Mouse (Mus musculus): ENCODE results near the gene Gm12184.

Gene Gm12184

DNA sequence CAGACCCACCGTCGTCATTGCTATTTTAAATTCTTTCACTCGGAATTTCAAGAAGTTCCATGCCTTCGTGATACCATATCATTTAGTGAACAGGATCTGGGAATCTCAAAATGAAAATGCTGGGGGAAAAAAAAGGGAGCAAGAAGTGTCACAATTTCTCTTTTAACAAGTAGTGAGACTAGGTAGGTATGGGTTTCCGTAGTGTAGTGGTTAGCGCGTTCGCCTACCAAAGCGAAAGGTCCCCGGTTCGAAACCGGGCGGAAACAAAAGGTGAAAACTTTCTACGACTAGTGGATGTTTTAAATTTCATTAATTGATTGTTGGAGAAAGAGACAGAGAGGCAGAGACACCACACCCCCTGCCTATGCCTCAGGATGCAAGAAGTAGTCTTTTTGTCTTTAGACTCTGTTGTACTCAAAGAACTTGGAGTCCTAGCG, 2.9 kb downstream of the Gm12184 start:
- in situ Hi-C loops (cut with MboI, MseI): loop anchor here (25.0 kb wide), 1 partner anchor 889 kb away; the partner anchor contains the start of gene Cnot6

DNA sequence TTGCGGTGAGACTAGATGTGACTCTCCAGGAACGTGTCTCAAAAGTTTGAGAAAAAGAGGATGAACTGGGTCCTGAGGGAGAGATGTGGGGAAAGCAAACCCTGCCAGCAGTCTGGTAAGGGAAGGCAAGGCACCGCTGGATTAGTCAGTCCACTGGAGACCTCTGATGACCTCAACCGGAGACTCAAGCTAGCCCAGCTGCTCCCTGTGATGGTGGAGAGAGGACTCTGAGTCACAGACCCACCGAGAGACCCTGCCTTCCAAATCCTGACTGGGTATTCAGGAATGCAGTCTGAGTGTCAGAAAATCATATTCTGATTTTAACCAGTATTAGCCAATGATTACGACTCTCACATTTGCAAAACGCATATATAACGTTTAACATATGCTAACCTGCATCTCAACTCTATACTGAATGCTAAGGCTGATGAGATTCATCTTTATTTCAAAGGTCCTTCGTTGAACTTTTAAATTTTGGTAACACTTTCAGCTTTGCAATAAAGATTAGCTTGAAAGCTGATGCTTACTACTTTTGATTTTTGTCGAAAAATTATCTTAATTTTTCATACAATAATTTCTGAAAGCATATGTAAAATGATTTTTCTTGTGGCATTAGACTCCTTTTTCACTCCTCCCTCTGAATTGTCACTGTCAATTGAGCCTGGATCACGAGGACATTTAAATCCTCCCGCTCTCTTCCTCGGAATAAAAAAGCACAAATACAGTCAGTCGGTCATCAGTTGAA, 3.5 kb downstream of the Gm12184 start:
- in situ Hi-C loops (cut with MboI, MseI): loop anchor here (25.0 kb wide), 1 partner anchor 889 kb away; the partner anchor contains the start of gene Cnot6

DNA sequence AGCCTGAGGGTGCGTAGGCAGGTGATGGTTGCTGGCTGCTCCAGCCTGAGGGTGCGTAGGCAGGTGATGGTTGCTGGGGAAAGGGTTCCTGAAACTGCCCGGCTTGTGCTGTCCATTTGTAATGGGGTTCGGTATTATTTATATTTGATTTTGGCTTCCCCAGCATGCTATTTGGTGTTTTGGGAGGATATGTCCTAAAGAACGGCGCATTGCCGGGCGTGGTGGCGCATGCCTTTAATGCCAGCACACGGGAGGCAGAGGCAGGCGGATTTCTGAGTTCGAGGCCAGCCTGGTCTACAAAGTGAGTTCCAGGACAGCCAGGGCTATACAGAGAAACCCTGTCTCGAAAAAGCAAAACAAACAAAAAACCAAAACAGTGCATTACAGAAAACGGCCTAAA, 5.2 kb downstream of the Gm12184 start:
- in situ Hi-C loops (cut with MboI, MseI): loop anchor here (25.0 kb wide), 1 partner anchor 891 kb away; the partner anchor contains the start of gene Cnot6

DNA sequence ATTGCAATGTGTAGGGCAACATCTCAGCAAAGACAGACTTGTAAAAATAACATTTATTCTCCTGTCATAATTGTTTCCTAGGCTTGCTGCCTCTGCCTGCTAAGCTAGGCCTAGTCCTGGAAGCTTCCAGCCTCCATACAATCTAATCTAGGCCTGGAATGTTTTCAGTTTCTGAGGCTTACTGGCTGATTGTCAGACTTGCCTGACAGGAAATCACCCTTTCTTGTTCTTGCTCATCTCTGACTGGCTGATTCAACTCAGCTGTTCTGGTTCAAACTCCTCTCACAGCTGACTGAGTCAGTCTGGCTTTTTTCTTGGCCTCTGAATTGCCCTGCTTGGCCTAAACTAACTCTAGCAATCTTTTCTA, 6.2 kb downstream of the Gm12184 start:
- in situ Hi-C loops (cut with MboI, MseI): loop anchor here (25.0 kb wide), 1 partner anchor 892 kb away; the partner anchor contains the start of gene Cnot6

DNA sequence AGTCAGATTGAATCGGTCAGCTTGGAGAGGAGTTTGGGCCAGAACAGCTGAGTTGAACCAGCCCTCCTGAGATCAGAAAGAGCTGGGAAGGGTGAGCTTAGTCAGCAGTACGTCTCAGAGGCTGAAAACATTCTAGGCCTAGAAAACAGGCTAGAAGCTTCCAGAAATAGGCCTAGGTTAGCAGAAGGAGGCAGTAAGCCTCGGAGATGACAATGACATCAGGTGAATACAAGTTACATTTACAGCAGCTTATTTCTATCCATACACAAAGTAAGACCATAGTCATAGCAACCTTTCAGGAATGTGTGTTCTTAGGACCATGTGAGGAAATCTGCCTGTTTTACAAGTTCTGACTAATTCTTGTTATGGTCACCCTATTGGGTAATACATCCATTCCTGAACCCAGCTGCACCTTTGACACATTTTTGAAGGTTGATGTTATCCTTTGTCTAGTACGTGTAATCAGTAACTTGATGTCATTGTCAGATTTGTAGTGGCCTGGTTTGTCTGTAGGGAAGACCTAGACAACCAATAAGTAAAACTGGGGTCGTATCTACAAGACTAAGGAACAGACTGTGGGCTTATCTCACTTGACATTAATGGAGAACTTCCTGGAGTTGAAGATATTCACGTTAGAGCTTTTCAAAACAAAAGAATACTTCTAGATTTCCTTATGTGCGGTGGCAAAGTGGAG, 6.7 kb downstream of the Gm12184 start:
- in situ Hi-C loops (cut with MboI, MseI): loop anchor here (5.0 to 25.0 kb wide), 3 partner anchors 38 to 1485 kb away; partner anchors contain the start of gene Cnot6

DNA sequence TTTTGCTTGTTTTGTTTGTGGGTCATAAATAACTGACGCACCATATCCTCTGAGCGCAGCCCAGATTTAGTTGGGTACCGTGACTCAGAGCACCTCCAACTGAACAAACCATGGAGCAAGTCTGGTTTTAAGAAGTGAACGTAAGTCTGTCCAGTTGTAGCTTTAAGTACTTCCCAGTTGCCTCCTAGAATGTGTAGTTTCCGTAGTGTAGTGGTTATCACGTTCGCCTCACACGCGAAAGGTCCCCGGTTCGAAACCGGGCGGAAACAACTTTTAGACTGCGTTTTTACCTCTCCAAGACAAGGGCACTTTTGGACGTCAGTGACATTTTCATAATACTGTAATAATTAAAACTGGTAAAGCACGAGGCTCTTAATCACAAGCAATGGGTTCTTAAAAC, 8.1 kb downstream of the Gm12184 start:
- in situ Hi-C loops (cut with MboI, MseI): loop anchor here (5.0 to 25.0 kb wide), 3 partner anchors 39 to 1486 kb away; partner anchors contain the start of gene Cnot6

DNA sequence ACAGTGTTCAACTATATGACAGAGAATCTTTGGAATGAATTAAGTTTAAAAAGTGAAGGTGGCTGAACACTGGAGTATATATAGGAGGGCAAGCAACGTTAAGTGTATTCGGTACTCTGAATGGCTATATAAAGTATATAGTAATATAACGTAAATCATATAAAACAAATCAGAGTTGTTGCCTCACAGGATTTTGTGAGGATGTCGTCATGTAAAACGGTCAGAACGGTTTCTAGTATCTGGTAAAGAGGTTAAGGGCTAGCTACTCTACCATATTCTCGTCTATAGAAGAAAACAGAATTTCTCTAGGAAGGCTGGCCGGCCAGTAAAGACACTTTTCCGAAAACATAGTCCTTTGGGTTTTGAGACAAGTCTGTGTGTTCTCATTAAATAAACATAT, 8.7 kb downstream of the Gm12184 start:
- in situ Hi-C loops (cut with MboI, MseI): loop anchor here (5.0 to 25.0 kb wide), 3 partner anchors 40 to 1487 kb away; partner anchors contain the start of gene Cnot6

DNA sequence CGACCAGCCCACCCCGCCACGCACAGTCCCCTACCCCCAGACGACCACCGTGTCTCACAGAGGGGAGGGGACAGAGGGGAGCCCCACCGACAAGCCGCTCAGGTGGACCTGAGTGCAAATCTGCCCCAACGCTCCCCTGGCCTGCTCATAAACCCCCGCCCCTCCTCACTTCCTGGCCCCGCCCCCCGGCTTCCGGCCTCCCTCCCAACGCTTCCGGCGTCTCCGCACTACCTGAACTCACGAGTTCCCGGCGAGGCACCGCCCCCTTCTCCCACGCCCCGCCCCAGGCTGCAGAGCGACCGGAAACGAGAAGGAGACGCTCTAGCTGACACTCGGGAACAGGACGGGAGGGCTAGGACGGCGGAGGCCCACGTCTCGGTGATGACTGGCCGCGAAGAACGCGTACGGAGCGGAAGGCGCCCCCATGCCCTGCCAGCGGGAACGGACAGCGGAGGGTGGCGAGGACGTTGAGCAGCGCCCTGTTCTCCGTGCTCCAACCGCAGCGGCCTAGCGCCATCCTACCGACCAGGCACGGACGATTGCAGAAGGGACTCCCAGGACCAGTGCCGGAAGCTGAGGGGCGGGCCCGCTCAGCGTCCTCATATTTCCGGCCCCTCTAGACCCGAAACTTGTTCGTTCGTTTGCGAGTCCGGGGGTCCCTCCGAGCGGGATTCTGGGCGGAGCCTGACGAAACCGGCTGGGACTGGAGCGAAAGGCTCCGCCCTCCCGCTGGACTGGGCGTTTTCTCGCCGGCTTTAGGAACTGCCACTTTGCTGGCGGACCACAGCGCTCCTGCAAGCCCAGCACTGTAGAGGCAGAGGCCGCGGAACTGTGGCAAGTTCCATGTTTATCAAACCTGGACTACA, 9.4 kb downstream of the Gm12184 start, which contains the start of gene Trim41:
Gene Trim41, minus strand, starts transcription at position 554 of the 866 bp plus-strand sequence.
- in situ Hi-C loops (cut with MboI, MseI): loop anchor here (5.0 to 25.0 kb wide), 3 partner anchors 40 to 1488 kb away; partner anchors contain the start of gene Cnot6

DNA sequence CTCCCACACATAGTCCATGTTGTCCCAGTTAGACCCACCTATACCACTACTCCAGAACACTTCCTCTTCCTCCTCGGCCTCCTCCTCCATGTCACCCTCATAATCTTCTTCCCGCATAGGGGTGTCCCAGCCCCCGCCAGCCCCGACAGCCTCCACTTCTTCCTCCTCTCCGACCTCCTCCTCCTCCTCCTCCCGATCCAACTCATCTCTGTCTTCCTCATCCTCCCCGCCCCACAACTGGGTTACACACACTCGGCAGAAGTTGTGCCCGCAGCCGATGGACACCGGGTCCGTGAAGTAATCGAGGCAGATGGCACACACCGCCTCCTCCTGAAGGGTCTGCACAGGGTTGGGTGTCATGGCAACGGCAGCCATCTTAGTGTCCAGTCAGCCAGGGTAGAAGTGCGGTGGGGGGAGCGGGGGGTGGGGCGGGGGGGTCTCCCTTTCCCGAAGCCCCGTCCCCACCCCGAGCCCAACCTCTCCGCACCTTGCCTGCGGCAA, 10.1 kb downstream of the Gm12184 start:
- in situ Hi-C loops (cut with MboI, MseI): loop anchor here (5.0 to 25.0 kb wide), 3 partner anchors 41 to 1488 kb away; partner anchors contain the start of gene Cnot6

DNA sequence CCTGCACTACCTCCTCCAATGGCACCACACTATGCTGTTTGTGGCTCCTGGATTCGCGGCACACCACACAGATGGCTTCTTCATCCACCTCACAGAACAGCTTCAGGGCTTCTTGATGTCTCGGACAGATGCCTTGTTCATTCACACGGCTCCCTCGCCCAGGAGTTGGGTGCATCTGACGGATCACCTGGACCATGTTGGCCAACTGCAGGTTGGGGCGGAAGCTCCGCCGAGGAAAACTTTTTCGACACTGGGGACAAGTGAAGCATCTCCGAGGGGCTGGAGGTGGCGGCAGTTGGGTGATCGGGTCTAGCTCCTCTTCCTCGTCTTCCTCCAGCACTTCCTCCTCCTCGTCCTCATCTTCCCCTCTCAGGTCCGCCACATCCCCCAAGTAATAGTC, 10.6 kb downstream of the Gm12184 start:
- in situ Hi-C loops (cut with MboI, MseI): loop anchor here (5.0 to 25.0 kb wide), 3 partner anchors 41 to 1489 kb away; partner anchors contain the start of gene Cnot6

DNA sequence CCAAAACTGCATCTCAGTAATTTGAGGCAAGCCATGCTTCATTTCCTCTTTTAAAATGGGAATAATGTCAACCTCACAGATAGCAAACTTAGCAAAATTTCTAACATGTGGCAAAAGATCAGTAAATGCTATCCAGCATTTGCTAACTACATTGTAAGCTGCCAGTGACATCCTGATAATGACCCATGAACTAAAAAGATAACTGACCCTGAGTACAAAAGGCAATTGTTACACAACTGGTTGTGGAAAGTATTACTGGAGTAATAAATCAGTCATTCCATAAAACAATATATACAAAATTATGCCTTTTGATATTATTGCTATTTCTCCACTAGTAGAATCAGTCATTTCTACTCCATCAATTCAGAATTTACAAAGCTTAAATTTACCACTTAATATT, 12.7 kb downstream of the Gm12184 start:
- in situ Hi-C loops (cut with MboI, MseI): loop anchor here (10.0 to 25.0 kb wide), 2 partner anchors 899 to 1491 kb away; partner anchors contain the start of gene Cnot6

DNA sequence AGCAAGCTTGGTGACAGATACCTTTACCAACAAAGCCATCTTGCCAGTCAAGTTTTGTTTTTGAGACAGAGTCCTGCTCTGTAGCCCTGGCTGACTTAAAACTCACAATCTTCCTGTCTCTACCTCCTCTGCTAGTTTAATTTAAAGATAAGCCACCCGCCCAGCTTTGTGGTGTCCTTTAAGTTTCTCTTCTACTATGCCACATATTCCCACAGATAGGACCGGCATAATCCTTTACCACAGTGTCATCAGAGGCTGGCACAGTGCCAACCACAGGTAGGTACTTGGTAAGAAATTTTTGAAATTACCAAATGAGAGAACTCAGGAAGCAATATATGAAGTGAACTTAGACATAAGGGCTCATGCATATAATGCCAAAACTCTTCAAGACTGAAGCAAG, 16.3 kb downstream of the Gm12184 start:
- in situ Hi-C loops (cut with MboI, MseI): loop anchor here (10.0 to 25.0 kb wide), 2 partner anchors 902 to 1495 kb away; partner anchors contain the start of gene Cnot6

DNA sequence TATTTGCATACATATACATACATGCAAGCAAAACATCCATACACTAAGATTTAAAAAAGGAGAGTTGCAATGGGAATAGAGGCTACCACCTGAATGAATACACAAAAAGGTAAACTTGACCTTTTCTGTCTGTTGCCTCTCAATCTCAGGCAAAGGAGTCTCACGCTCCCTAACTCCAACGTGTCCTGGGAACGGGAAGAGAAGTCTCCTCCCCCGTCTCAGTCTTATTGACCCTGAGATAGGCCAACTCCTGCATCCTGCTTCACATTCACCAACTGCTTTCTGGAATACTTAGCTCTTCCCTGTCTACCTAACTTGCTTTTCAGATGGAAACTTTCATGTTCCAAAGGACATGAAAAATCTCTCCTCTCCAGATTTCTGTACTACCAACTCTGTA, 17.0 kb downstream of the Gm12184 start:
- in situ Hi-C loops (cut with MboI, MseI): loop anchor here (25.0 kb wide), 1 partner anchor 903 kb away; the partner anchor contains the start of gene Cnot6

DNA sequence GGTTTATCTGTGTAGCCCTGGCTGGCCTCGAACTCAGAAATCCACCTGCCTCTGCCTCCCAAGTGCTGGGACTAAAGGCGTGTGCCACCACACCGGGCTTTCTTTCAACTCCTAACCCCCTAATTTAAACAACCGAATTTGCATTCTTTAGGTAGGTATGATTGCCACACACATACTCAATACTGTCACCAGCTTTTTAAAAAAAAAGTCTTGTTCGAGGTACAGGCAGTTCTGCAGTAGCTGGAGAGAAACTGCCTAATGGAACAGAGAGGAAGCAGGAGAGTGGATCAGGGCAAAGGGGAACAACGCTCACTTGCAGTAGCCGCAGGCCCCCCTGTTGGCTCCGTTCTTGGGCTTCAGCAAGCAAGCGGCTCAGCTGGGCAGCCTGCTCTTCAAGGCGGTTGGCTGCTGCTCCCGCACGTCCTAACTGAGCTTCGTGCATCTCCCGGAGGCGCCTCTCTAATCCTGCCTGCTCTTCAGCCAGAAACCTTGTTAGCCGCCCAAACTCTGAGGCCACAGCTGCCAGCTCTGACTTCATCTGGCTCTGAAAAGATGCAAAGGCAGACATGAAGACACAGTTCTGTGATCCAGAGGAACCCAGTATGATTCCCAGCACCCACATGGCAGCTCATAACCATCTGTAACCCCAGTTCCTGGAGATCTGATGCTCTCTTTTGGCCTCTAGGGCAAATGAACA, 17.6 kb downstream of the Gm12184 start:
- in situ Hi-C loops (cut with MboI, MseI): loop anchor here (25.0 kb wide), 1 partner anchor 903 kb away; the partner anchor contains the start of gene Cnot6

DNA sequence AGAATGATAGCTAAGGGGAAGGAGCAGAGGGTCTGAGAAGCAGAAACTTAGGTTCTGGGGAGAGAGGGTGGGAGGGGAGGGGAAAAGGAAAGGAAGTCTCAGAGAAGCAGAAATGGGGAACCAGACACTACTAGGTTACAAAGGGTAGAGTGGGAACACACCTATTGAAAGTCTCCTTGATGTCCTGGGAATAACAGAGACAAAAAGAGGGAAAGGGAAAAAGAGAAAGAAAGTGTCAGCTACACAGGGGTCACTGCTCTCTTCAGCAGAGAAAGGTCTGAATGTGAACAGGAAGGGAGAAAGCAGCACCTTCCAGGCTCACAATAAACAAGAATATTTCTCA, 18.2 kb downstream of the Gm12184 start:
- in situ Hi-C loops (cut with MboI, MseI): loop anchor here (25.0 kb wide), 1 partner anchor 904 kb away; the partner anchor contains the start of gene Cnot6

DNA sequence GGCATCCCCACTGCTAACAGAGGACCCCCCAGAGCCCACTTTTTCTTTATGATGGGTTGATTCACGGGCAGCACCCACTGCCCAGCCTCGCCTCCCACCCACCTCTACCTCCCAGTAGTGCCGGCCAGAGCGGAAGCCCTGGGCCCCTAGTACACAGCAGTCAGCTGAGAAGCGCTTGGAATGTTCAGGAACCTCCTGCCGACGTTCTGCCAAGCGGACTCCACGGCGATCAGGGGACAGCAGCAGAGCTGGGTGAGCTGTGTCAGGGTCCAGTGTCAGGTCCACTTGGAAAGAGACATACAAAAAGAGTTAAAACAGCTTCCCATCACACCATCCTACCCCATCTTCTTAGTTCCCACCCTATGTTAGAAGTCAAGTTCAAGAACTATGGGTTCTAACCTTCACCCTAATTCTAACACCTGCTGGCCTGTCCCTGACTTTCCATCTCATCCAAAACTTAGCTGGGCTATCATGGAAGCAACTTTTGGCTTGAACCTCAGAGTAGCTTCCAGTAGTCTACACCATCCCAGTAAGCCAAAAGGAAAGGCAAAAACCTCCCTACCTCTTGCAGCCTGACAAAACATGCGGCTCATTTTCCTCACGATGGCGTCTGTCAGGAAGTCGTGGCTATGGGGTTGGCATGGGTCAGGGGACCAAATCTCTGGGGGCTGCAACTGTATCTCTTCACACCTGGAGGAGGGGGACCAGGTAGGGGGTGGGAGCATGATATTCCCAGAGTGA, 18.7 kb downstream of the Gm12184 start:
- in situ Hi-C loops (cut with MboI, MseI): loop anchor here (25.0 kb wide), 1 partner anchor 905 kb away; the partner anchor contains the start of gene Cnot6

DNA sequence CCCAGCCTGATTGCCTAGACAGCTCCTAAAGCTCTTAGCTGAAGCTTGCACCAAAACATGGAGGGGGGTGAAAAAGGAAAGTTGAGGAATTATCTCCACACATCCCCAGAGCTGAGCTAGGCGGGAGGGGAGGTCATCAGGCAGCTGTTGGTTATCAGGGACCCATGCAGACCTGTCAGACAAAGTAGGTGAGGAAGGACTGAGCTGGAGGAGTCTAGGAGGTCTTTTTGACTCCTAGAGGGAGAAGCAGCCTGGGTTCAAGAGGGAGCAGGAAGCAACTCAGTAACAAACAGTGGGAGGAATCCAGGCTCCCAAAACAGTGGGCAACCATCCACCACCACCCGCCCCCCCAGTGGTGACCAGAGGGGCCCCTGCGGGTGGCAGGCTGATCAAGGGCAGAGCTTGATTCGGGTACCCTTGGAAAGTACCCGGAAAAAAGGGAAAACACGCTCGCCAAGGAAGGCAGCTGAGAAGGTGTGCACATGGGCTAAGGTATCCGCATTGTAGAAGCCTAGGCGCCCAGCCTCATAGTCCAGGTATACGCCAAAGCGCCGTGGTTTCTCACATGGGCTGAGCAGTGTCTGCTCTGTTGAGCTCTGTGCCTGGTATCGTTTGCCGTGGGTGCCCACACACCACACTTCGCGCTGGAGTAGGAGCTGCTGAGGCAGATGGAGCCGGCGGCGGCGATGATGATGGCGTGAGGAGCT, 19.4 kb downstream of the Gm12184 start:
- in situ Hi-C loops (cut with MboI, MseI): loop anchor here (25.0 kb wide), 1 partner anchor 905 kb away; the partner anchor contains the start of gene Cnot6

DNA sequence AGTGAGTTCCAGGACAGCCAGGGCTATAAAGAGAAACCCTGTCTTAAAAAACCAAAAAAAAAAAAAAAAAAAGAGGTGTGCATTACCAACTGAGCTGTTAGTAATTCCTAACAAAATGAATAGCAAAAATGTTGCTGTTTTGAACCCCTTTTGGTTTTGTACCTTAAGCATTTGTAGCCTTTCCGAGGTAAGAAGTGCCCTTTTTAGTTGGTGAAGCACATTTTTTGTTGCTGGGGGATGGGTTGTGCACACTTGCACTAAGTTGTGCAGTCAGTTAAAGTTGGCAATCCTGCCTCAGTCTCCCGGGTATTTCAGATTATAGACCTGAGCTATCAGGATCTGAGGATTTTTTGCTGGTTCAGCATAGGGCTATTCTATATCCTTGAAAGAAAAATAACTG, 21.5 kb downstream of the Gm12184 start:
- in situ Hi-C loops (cut with MboI, MseI): loop anchor here (5.0 to 25.0 kb wide), 2 partner anchors 442 to 907 kb away; partner anchors contain the start of gene Cnot6

Data from T-helper 2 cell (primary cell).